Mouse (Mus musculus): ENCODE measurements at regions not wholly inside any gene's neighbourhood (a gene's known extent, or its start where the extent isn't known, plus 50 kb on each side); places are given as distances from the start of the nearest gene placed in this dataset.

- DNase-seq (ENCODE audit: low read depth, low spot score) = no peak
Observed at GRCm38 (mm10) chr5:7779827-7780226, 180.4 kb upstream of the Steap4 start.

- DNase-seq (ENCODE audit: low read depth, low spot score) = no peak
Observed at GRCm38 (mm10) chr5:7782235-7782634, 178.0 kb upstream of the Steap4 start.

DNA sequence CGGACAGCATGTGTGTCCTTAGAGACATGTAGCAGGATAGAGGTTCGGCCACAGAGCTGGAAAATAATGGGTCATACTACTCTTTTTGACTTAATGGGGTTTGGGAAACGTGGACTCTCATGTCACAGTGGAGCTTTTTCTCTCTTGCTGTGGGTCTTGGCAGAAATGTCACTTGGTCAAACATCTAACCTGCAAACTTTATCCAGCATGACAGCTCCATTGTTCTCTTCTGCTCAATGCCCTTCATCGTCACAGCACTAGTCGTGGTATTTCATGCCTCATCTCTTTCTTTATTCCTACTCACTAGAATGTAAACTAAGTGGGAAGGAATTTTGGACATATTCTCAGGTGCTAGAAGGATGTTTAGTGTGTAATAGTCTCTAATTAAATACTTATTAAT, 171.9 kb upstream of the Steap4 start:
- DNase-seq (ENCODE audit: low read depth, low spot score) = no peak

DNA sequence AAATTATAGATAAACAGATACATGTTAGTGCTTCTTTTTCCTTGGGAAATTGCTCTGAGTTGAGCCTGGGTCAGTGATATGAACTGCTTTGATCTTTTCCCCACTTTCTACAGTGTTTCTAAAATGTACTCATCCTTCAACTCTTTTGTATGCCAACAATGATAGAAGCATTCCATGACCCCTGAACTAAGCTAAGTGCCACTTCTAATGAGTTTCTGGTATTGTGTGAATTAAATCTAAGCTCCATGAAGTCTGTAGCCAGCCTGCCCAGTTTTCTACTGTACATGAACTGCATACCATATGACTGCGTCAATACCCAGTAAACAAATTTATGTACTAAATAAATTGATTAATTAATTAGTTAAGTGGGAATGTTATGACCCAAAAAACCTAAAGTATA, 171.1 kb upstream of the Steap4 start:
- no peak for DNase-seq (ENCODE audit: low read depth, low spot score)

DNA sequence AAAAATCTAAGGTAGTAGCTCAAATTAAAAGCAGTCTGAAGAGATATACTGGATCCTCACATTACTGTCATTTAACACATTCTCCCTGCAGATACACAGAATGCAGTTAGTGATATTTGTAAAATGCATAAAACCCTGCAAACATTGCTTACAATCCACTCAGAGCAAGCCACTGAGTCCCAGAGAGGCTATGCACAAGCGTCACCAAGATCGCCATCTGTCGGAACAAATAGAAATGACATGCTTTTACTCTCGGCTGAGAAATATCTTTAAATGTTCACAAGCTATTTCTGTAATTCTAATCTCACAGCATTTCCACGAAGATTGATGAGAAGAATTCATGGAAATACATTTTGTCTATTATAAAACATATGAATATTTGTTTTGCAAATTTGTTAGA, 139.7 kb upstream of the Steap4 start:
- DNase-seq (ENCODE audit: low read depth, low spot score) = peak; percentile 17

GRCm38 (mm10) chr5:7821700-7822099, 138.6 kb upstream of the Steap4 start:
- DNase-seq (ENCODE audit: low read depth, low spot score) = no peak

DNA sequence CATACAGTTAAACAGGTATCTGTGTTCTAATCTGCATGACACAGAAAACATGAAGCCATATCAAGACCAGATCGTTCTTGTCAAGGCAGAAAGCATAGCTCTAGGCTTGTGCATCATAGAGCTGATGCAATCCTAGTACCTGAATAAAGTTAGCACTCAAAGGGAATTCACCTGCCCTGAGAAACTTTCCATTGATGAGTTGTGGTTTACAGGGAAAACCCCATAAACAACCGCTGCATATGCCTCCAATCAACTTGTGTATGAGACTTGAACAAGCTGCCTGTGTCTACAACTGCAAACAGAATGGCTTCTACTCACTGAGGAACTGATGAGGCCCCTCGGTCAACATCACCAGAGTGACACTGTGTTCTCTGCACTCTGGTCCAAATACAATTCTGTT, 130.6 kb upstream of the Steap4 start:
- no peak for DNase-seq (ENCODE audit: low read depth, low spot score)

DNA sequence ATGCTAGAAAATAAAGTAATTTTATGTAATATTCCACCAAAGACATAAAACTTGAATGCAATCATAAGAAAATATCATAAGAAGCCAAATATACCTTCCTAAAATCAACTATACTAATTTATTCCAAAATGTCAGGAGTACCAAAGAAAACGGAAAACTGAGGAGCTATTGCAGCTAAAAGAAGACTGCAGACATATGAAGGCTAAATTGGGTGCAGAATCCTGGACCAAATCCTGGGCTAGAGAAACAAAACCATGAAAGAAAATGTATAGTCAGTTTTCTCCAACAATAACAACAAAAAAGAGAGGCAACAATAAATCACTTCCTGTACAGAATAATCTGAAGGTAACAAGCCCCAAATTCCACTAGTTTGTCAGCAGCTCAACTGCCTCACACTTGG, 126.4 kb upstream of the Steap4 start:
- no peak for DNase-seq (ENCODE audit: low read depth, low spot score)

DNA sequence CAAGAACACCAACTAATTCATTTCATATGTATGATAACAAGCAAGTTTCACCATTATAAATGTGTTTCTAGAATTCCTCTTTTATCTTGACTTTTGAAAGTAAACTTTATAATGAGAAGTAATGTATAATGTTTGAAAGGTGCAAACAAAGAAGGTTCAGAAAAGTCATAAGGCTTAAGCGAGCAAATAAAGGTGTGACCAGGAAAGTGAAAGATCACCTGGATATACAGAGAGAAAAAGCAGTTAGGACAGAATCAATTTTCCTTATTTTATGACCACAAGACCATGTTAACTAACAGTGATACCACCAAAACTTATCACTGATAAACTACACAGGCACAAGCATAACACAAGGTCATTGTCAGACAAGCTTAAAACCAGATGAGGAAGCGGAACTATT, 97.2 kb upstream of the Steap4 start:
- DNase-seq (ENCODE audit: low read depth, low spot score) = no peak

- DNase-seq (ENCODE audit: low read depth, low spot score) = no peak
Observed at GRCm38 (mm10) chr5:7866041-7866641, 94.1 kb upstream of the Steap4 start.

- DNase-seq (ENCODE audit: low read depth, low spot score) = peak; percentile 5
Observed at GRCm38 (mm10) chr5:7899537-7899936, 60.7 kb upstream of the Steap4 start.

All from forelimb bud, embryonic 11.5 days (tissue).